Mouse (Mus musculus) megakaryocyte, adult 5-6 weeks (primary cell): ENCODE measurements around the gene Dnmbp. TPM values are rescaled to one million over a fixed set of nuclear protein-coding genes. Genes with fewer than 3 reads are reported as not detected.
"Not testable (repeated sequence)": the region's sequence is repeated elsewhere in the genome, so short reads cannot be mapped to it uniquely, and the experiment has no call there.

Source experiments
- ATAC-seq: 2 replicates; pipeline ENCODE4 v1.8.0; 2016; ENCODE audit warnings: mild to moderate bottlenecking, inconsistent platforms; ENCODE audit not compliant: poor library complexity, severe bottlenecking
- total RNA-seq, 2 experiments: library from RNA; stranded (forward) in 1 of 2; stranded (reverse) in 1 of 2; fragments of 153-499, 151-499 nt in 1 of 2; fragments of 221-1000, 200-1000 nt in 1 of 2; gene quantifications; 2 replicates each; pipeline versions ENCODE4 v1.2.3 to v1.2.4; 2015 to 2017

Gene Dnmbp
- total RNA-seq (2015) (5.4 and 7.2 TPM in 2 replicates), total RNA-seq (2017) (9.7 and 11.1 TPM in 2 replicates)

DNA sequence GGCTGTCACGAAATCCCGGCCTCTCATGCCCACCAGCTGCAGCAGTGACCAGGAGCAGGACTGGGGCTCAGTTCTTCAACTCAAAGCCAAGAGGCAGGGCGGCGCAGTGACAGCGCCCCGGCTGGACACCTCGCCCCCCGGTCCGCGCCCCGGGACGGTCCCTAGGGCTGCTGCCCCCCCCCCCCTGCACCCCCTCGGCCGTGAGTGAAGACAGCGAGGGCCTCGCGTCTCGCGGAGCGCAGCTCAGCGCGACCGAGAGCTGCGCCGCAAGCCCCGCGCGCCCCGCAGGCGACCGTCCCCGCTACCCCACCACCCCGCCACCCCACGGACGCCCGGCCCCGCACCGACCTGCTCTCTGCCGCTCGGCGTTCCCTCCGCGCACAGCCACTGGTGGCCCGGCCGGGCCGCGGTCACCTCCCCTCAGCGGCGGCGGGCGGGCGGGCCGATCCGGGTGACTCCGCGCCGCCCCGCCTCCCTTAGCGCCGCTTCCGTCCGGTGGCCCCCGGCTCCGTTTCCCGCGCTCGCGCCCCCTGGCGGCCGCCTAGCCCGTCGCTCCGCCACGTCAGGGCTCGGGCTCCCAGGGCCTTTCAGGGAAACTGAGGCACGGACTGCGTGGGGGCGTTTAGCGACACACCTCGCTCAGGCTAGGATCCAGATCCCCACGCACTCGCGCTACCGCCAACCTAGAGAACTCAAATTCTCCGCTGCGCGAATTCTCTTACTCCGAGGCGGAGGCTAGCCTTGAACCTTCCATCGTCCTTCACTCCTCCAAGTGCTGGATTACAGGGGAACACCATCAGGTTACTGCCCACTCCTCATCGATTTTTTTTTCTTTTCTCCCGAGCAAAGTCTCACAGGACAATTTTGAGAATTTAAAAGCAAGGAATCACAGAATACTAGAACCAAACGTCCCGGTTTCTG is at the start of gene Dnmbp:
Gene Dnmbp, minus strand, starts transcription at position 423 of the 921 bp plus-strand sequence.
- peak; percentile 91 for ATAC-seq

DNA sequence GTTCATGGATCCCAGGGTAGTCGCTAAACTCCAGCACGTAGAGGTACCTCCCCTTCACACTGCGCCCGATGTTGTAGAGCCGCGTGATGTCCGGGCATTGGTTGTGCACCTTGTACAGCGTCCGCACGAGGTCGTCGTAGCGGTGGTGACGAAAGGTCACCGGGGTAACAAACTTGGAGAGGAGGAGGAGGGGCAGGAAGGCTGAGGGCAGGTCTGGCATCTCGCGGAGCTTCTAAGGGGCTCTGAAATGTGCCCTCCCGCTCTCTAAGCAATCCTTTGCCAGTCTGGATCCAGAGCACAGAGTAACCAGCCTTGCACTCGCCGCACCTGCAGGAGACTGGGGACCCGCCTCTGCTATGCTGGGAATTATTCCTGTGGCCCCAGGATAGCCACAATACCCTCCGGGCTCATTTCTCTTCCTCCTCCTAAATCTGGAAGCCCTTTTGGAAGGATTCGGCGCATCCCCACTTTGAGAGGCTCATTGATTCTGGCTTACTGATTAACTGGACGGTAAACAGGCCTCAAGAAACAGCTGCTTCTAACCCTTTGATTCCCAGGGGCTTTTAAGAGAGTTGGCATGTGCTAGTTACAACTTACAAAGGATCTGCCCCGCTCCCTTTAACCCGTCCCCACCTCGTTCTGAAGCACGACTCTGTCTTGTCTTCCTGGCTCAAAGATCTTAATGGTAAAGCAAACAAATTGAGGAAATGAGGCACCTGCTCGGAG is 46.2 kb upstream of the Dnmbp start, which contains the start of gene Cpn1:
Gene Cpn1, minus strand, starts transcription at position 488 of the 726 bp plus-strand sequence.
- ATAC-seq: no peak

DNA sequence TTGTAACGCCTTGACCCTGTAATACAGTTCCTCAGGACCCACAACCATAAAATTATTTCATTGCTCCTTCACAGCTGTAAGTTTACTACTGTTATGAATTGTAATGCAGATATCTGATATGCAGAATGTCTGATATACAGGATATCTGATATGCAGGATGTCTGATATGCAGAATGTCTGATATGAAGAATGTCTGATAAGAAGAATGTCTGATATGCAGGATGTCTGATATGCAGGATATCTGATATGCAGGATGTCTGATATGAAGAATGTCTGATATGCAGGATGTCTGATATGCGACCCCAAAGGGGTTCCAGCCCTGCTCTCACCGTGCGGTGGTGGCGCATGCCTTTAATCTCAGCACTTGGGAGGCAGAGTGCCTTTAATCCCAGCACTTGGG is 42.0 kb upstream of the Dnmbp start:
- no peak for ATAC-seq

DNA sequence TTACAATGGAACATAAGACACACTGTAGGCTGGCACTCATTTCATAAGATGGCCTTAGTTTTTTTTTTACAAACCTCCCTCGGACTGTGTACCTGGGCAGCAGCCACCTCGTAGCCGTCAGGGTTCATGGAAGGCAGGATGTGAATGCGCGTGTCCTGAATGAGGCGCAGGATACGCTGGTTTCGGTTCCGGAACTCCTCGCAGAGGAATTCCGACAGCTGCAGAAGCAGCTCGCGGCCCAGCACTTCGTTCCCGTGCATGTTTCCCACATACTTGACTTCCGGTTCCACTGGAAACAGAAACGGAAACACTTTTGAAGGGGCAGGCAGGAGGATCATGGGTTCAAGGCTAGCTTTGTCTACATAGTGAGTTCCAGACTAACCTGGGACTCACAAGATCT is 40.7 kb upstream of the Dnmbp start:
- ATAC-seq: no peak

DNA sequence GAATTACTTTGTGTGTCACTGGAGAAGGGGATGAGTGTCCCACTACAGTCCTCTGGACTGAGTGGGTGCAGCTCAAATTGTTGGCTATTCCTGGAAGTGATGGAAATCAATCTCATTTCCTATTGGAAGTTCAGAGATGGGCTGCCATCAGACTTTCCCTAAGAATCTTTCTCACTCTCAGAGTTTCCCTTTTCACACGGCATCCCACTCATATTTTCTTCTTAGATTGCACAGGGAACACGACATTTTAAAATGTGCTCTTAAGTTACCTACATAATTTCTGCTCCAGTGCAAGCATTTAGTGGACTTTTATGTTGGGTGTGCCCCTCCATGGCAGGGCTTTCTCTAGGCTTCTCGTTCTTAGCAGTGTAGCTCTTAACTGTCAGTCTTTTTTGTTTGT is 37.8 kb upstream of the Dnmbp start:
- no peak for ATAC-seq

DNA sequence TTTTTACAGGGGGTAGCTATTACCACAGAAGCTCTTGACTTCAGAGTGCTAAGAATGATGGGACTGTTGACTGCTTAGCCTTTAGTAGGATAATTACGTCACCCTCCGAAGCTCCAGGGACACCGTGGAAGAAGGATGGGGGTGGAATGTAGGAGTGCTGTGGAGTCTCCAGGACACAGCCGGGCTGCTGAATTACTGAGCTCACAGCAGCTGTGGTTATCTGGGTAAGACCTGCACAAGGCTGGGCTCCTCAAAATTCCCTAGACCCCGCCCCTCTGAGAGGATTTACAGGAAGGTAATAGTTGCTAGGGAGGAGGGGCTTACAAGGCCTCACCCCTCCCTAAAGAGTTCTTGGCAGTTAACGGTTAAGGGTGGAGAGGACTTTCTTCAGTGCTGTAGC is 36.7 kb upstream of the Dnmbp start:
- ATAC-seq: no peak

DNA sequence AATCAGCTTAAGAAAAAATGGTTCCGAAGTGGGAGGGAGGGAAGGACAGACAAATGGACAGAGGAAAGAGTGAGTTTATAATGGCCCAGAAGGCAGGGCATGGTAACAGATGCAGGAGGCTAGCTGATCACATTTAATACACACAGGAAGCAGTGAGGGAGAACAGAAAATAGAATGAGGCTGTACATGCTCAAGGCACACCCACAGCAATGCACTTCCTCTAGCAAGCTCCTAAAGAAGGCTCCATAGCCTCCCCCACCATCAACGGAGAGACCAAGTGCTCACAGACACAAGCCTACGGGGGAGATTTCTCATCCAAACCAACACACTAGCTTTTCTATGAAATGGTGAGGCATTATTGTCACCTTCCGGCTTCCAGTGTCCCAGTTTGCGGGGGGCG is 34.2 kb upstream of the Dnmbp start:
- no peak for ATAC-seq

DNA sequence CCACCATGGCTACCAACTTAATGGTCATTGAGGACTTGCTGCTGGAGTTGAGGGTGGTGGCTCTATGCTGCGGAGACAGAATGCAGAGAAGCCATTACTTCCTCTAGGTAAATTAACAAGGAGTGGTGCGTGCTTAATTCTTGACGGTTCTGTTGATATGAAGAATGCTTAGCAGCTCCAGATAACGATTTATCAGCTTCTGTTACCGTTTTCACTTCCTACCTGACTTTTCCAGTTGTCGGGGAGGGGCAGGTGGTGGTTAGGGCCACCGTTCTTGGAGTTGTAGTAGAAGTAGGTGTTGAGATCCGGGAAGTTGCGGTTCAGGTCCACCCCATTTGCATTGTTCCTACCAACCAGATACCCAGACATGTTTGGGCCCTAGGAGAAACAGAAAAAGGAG is 33.7 kb upstream of the Dnmbp start:
- ATAC-seq: no peak

DNA sequence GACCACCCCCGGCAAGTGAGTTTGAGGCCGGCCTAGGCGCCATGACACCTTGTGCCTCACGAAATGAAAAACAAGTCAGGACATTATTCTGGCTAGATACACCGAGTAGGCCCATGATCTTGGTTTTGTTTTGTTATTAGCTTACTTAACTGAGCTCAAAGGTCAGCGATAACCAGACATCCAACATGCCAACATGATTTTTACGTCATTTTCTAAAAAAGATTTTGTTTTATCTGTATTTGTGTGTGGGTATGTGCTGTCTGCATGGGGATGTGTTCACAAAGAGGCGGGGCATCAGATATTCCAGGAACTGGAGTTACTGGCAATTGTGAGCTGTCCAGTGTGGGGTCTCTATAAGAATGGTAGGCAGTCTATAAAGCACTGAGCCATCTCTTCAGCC is 32.1 kb upstream of the Dnmbp start:
- ATAC-seq: no peak

DNA sequence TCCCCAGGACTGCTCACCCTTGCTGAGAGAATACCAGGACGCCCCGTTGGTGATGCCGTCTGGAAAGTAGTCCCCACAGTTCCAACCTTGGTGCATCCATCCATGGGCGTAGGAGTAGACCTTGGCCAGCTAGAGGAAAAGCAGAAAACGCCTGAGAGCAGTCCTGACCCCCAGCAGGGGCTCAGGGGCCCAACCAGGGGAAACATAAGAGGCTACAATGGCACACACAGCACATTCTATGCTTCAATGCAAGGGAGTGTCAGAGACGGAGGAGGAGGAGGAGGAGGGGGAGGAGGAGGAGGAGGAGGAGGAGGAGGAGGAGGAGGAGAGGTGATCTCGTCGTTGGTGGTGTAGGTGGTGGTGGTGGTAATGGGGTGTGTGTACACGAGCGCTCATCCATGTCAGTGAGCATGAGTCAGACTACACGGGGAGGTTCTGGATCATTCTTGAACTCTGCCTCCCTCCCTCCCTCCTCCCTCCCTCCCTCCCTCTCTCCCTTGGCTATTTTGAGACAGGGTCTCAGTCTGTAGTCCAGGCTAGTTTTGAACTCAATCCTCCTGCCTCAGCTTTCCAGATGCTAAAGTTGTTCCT is 28.5 kb upstream of the Dnmbp start:
- no peak for ATAC-seq

DNA sequence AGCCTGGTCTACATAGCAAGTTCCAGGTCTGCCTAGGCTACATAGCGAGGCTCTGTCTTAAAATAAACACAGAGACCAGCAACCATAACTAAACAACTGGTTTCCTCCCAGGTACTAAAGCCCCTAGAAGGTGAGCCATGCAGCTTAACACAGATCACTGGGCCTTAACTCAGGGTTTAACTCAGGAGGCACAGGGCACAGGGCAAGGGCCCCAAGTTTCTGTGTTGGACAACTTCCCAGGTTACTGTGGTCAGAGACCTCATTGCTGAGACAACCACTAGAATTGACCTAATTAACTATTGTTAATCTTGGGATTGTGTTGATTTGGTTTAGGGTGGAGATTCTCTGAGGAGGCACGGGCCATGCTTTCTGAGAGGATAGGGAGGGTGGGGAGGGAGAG is 26.5 kb upstream of the Dnmbp start:
- no peak for ATAC-seq

DNA sequence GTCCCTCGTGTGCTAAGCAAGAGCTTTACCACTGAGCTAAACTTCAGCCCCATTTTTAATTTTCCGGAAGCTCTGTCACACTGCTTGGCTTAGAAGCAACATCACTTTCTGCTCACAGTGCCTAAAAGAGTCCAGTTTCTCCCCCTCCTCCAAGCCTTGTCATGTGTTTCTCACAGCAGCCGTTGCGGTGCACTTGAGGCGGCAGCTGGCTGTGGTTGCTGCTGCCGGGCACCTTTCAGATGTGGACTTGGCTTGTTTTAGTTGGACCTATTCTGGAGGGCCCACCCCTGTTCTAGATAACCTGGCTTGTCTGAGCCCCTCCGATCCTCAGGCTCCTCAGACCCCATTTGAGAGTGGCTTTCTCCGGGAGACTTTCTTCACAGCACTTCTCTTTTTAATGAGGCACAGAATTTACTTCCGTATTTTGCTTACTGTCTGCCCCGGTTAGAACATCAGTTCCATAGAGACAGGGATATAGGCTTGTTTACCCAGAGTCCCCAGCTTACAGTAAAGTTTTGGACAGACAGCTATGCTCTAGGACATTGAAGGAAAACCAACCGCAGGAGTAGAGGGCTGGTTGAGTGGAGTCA is 25.6 kb upstream of the Dnmbp start:
- ATAC-seq: peak; percentile 92

DNA sequence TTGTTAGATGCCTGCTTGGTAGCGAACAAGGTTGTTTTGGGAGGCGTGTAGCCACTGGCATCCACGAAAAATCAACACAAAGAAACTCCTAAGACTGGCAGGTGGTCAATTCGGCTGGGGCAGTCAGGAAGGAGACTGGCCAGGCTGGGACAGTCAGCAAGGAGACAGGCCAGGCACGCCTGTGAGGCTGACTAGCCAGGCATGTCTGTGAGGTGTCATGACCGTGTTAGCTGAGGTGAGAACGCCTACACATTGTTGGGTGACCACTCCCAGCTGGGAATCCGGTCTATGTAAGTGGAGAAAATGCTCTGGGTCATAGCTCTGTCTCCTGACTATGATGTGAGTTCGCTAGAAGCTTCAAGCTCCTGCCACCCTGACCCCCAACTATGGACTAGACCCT is 22.8 kb upstream of the Dnmbp start:
- ATAC-seq: no peak

DNA sequence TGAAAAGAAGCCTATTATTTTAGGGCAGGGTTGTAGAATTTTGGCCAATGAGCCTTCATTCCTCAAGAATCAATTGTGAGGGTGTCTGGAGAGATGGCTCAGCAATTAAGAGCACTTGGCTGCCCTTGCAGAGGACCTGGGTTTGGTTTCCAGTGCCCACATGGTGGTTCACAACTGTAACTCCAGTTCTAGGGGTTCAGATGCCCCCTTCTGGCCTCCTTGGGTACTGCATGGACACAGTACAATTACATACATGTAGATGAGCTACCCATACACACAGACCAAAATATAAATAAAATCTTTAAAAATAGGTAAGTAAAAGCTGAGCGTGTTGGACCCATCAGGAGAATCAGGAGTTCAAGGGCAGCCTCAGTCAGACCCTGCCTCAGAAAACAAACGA is 21.2 kb upstream of the Dnmbp start:
- ATAC-seq: no peak

DNA sequence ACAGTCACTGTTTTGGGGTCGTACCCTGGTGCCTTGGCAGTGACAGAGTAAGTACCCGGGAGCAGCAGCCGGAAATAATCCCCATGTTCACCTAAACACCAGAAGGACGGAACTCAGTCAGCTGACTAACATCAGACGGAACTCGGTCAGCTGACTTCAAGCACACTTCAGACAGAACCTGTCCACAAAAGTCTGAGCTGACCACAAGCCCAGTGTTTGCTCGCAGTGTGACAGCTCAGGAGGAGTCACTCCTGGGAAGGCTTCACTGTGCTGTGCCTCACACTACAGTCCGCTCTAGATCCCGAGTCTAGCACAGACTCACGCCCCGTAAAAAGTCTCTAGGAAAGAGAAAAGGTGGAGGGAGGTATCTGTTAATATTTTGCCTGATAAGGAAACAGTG is 20.0 kb upstream of the Dnmbp start:
- ATAC-seq: no peak

DNA sequence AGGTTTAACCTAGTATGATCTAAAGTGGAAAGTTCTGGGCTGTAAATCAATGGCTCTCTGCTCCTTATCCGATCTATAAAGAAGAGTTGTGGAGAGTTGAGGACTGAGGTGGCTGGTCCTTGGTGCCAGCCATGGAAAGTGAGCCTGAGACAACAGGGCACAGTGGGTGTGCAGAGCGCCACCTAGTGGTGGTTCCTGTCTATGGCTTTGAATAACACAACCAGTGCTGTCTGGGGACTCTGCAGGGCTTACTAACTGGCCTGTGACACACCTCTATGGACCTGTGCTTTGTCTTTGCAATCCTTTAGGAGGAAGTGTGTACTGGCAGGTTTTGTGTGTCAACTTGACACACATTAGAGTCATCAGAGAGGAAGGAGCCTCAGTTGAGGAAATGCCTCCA is 19.2 kb upstream of the Dnmbp start:
- peak; percentile 94 for ATAC-seq

DNA sequence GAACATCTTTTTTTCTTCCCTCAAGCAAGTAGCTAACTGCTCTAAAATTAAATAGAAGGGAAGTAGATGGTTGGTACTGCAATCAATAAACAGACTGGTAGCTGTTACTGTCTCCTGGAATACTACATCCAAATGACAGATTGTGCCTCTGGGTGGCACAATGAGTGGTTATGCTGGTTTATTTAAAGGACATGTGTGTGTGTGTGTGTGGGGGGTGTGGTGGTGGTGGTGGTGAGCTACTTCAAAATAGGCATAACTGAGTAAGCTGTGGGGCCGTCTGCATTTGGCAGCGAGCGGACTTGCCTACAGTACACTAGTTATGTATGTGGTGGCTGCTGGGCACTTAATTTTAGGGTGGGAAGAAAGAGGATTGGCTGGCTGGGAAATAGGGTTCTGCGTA is 17.9 kb upstream of the Dnmbp start:
- no peak for ATAC-seq

DNA sequence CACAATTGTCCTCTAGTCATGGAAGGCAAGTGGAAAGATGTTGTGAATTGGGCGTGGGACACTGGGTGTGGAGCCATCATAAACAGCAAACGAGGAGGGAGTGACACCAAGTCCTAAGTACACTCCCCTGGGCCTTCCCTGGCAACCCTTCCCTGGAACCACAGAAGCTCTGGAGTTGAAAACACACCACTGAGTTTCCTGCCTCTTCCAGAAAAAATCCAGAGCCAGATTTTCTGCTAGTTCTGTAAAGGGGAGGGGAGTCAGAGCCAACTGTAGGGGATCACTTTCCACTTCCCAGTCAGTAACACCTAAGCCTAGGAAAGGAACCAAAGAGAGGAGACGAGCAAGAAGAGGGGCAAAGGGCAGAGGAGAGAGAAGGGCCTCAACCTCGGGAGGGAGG is 17.4 kb upstream of the Dnmbp start:
- ATAC-seq: no peak

DNA sequence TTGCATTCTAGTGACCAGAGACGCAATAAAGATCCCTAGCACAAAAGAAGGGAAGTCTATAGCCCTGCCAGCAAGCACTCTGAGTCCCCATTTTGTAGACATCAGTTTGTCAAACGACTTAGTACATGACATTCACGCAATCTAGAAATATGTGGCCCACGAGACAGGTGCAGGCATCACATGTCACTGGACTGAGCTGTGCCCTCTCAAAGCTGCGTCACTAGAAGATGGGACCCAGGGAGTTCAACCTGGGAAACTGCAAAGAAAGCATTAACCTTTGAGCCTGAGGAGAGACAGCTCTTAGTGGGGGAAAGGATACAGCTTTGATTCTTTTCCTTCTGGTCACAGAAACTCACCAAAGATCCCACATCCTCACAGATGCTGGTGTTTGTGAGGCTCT is 15.3 kb upstream of the Dnmbp start:
- no peak for ATAC-seq

DNA sequence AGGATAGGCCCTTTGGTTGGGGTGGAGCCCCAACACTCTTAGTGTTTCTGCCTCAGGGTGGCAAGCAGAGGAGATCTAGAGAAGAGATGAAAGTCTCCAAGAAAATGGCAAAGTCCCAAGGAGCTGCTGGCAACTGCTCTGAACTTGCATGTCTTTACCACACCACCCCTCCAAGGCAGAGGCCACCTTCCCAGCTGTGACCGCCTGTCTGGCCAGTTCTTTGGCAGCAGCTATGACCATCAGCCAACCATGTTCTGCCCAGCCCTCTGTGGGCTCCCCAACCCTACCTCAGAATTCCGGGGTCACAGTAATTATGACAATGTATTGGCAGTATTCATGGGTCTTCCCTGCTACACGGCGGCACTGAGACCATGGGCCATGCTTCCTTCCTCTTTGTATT is 14.9 kb upstream of the Dnmbp start:
- no peak for ATAC-seq

DNA sequence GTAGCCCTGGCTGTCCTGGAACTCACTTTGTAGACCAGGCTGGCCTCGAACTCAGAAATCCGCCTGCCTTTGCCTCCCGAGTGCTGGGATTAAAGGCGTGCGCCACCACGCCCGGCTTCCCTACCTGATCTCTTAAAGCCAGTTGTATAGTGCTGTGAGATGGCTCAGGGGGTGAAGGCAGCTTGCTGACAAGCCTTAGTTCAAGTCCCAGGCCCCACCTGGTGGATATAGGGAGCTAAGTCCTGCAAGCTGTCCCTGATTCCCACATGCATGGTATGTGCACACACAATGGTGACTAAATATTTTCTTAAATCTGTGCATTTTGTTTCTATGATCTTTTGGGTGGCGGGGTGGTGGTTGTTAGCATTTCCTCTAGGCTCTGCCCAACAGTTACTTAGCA is 12.9 kb upstream of the Dnmbp start:
- not testable (repeated sequence) for ATAC-seq
